Mouse (Mus musculus) heart, adult 2 months (tissue): ENCODE measurements around the gene Ubtd2.

ENCODE experiments used
- CTCF ChIP-seq: fragments of 200-600 bp; IDR thresholded peaks from 2 replicates; pipeline ENCODE4 v1.8.1; 2022; ENCODE audit warnings: antibody characterized with exemption, mild to moderate bottlenecking, moderate library complexity
- EP300 ChIP-seq: fragments of 200-500 bp; IDR thresholded peaks from 2 replicates; pipeline ENCODE4 v1.6.1; 2011; ENCODE audit warnings: low read depth, low read length, control low read depth; ENCODE audit not compliant: insufficient read depth

DNA sequence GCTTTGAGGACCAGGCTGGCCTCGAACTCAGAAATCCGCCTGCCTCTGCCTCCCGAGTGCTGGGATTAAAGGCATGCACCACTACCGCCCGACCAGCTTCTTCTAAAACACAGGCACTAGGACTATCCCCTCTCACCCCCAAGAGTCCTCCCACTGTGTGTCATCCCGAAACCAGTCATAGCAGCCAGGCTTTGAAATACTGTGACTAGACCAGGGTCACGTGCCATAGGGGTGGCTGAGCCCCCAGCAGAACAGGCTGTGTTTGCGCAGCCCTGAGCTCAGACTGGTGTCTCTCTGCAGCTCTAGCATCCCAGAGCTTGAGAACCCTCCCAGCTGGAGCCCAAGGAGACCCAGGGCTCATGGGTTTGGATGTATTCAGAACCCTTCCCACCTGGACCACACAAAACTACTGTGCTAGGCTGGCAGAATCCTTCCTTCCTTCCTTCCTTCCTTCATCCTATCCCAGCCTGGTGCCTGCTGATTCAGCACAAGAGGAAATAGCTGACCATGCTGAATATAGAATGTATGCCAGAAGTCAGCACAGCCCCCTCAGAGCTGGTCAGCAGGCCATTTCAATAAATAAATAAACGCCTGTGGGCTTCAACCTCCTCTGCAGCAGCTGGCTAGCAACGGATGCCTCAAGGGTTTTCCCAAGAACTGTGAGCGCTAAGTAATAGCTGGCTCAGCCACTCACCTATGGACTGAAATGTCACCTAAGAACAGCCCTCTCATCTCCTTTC lies 45.2 kb upstream of the Ubtd2 start:
- no peak for TF ChIP-seq EP300
- TF ChIP-seq CTCF = no peak
